Mouse (Mus musculus) 416B (cell line): Measurements from ENCODE around the gene Aoc3.
"Not testable (repeated sequence)": the region's sequence is repeated elsewhere in the genome, so short reads cannot be mapped to it uniquely, and the experiment has no call there.

Experiments
- DNase-seq: peaks from one replicate; pipeline ENCODE4 v3.0.0; 2011; ENCODE audit warnings: low read depth

Aoc3 gene

DNA sequence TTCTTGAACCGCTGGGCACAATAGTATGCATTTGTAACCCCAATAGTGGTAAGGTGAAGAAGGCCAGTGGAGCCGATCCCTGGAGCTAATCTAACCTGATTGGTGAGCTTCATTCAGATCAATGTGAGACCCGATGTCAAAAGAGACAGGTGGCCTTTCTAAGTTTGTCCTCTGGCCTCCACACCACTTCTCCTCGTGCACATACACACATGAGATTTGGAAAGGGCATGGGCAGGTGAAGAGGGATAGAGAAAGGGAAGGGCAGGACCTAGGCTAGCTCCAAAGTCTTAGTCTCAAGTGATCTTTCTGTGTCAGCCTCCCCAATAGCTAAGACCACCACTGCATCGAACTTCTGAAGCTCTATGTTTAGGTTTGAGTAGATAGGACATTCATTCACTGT, 39.7 kb downstream of the Aoc3 start:
- no peak for DNase-seq

DNA sequence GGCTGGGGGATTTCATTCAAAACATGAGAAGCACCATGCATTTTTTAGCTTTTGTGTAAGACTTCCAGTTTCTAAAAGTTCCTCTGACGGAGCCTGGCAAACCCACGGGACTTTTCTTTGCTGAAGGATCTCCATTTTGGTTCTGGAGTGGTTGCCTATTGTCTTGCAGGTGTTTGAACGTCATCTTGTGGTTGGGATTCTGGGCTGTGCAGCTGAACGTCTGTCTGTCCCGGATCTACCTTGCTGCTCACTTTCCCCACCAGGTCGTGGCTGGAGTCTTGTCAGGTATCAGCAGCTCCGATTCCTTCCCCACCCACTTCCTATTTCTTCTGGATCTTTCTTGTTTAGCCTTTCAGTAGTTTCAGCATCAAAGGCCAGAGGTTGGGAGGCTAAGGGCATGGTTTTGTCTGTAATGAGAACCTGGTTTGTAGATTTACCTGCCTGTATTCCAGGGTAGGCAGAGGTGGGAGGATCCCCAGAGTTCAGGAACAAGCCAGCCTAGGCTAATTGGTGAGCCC, 44.1 kb downstream of the Aoc3 start:
- no peak for DNase-seq

DNA sequence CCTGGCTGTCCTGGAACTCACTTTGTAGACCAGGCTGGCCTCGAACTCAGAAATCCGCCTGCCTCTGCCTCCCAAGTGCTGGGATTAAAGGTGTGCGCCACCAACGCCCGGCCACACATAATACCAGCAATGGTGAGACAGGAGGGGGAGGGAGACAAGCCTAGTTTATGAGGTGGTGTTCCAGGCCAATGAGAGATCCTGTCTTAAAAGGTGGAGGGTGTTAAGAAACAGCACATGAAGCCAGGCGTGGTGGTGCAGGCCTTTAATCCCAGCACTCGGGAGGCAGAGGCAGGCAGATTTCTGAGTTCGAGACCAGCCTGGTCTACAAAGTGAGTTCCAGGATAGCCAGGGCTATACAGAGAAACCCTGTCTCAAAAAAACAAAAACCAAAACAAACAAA, 47.8 kb downstream of the Aoc3 start:
- not testable (repeated sequence) for DNase-seq

DNA sequence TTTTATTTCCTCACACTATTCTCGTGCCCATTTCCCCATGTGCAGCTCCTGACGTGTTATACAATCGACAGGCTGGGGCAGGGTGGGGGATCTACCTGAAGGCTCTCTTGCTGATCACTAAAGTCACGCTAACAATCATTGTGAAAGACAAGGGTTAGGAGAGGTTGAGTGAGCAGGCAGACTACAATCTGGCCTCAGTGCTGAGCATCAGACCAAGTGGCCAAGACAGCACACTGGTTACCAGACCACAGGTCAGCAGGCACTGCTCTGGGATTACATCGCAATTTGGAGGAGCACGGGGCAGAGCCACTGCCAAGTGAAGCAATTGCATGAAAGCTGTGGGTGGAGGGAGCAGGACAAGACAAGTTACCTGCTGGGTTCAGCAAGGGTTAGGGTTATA, 48.5 kb downstream of the Aoc3 start:
- no peak for DNase-seq

DNA sequence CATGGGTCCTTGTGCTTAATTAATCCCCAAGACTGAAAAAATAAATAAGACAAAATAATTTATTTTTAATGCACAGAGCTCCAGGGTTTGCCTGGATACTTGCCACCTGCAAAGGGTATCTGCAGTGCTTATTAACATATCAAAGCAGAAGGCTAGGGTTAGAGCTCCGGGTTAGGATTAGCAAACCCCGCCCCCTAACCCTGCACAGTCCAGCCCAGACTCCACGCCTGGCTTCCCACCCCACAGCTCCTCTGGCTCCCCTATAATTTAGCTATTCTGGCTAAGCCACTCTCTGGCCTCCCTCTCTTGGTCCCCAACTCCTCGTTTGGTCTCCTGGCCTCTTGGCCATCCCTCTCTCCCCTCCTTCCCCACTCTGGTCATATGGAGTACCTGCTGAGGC, 51.4 kb downstream of the Aoc3 start:
- no peak for DNase-seq
